Comparison of ENCODE assay signal across 23 mouse cellular contexts in genomic region chr5:21643606-21644005, GRCm38 (mm10). TPM values are rescaled to one million over a fixed set of nuclear protein-coding genes. Genes with fewer than 3 reads are reported as not detected.
DNase-seq lines count a peak whose midpoint lies in the region; ATAC-seq and TF ChIP-seq lines count a peak whose summit lies in the region.
"Had no signal": no experiment of that assay in that cellular context is flagged by ENCODE, and none has a peak within 500 bp of the region (broad histone marks: within the 10 kb centered on the region; RNA-seq: fewer than 3 reads in every experiment).

No protein-coding gene starts in this region.

- ATAC-seq in liver, postnatal 0 days = peak; percentile 20
- no peak for ATAC-seq in liver, embryonic 11.5 days (replicated peaks; ENCODE audit: low FRiP score)
- ATAC-seq: activated CD4-positive, CD25-positive, alpha-beta regulatory T cell, adult 4 months; CD4-positive, CD25-positive, alpha-beta regulatory T cell, adult 4 months; forebrain, embryonic 13.5 days; forebrain, embryonic 15.5 days; Patski had no signal

- peaks cover 18% of the 10 kb centered on the region; the same call in 1 of the 2 replicates for H3K4me1 ChIP-seq in heart, embryonic 10.5 days
- peaks cover 22% of the 10 kb centered on the region for H3K4me1 ChIP-seq in liver, postnatal 0 days (ENCODE audit: insufficient read depth)
- peaks cover 10% of the 10 kb centered on the region for H3K4me1 ChIP-seq in liver, embryonic 11.5 days (replicated peaks; ENCODE audit: control insufficient read depth, insufficient read depth, low read length)
- peaks cover 9% of the 10 kb centered on the region for H3K4me1 ChIP-seq in testis, adult 2 months (ENCODE audit: control insufficient read depth, insufficient read depth, low read length)

- H3K9me3 ChIP-seq in heart, embryonic 10.5 days = no peaks in the 10 kb centered on the region
- no peaks in the 10 kb centered on the region for H3K9me3 ChIP-seq in liver, postnatal 0 days (ENCODE audit: low read length)
- no peaks in the 10 kb centered on the region for H3K9me3 ChIP-seq in liver, embryonic 11.5 days (ENCODE audit: control insufficient read depth, low read length)
- H3K9me3 ChIP-seq: embryonic facial prominence, embryonic 10.5 days; embryonic facial prominence, embryonic 12.5 days; forebrain, embryonic 13.5 days; forebrain, embryonic 15.5 days; G1E had no signal

- DNase-seq in heart, embryonic 10.5 days (ENCODE audit: low spot score) = peak; percentile 38
- no peak for DNase-seq in heart, adult 11 months
- no peak for DNase-seq in liver, postnatal 0 days
- no peak for DNase-seq in liver, embryonic 11.5 days (ENCODE audit: low spot score)
- DNase-seq in testis, postnatal 10 days (ENCODE audit: low spot score) = no peak
- DNase-seq: adrenal gland, adult 8-10 months; adrenal gland, postnatal 14 days; adrenal gland, postnatal 36 days; B cell, adult 2 months; cerebellum, adult 11-12 months; cerebellum, adult 2 months; cerebellum, adult 9-10 months; cerebellum, postnatal 10 days; cerebellum, postnatal 25 days had no signal

- H3K27me3 ChIP-seq in heart, embryonic 10.5 days (ENCODE audit: insufficient read depth, poor library complexity, severe bottlenecking) = peaks cover 4% of the 10 kb centered on the region; the same call in 1 of the 2 replicates
- H3K27me3 ChIP-seq in liver, postnatal 0 days (ENCODE audit: insufficient read depth, low read length) = no peaks in the 10 kb centered on the region; the same call in 1 of the 2 replicates
- H3K27me3 ChIP-seq in liver, embryonic 11.5 days (replicated peaks; ENCODE audit: control insufficient read depth, insufficient read depth, low read length) = peaks cover 2% of the 10 kb centered on the region
- no peaks in the 10 kb centered on the region for H3K27me3 ChIP-seq in testis, adult 2 months (ENCODE audit: control insufficient read depth, insufficient read depth, low read length)
- H3K27me3 ChIP-seq: embryonic facial prominence, embryonic 12.5 days; forebrain, embryonic 13.5 days; forebrain, embryonic 15.5 days; Patski had no signal

- no peak overlapping the region for H3K27ac ChIP-seq in heart, embryonic 10.5 days
- H3K27ac ChIP-seq in liver, postnatal 0 days (ENCODE audit: low read depth) = peak overlapping the region; percentile 66
- no peak overlapping the region for H3K27ac ChIP-seq in liver, embryonic 11.5 days (ENCODE audit: low read depth, low read length)
- H3K27ac ChIP-seq in testis, adult 2 months (ENCODE audit: control insufficient read depth, insufficient read depth, low read depth, low read length) = no peak overlapping the region
- H3K27ac ChIP-seq: embryonic facial prominence, embryonic 10.5 days; embryonic facial prominence, embryonic 12.5 days; forebrain, embryonic 13.5 days; forebrain, embryonic 15.5 days had no signal

- no peak overlapping the region for H3K9ac ChIP-seq in liver, postnatal 0 days (replicated peaks)
- no peak overlapping the region for H3K9ac ChIP-seq in liver, embryonic 11.5 days (ENCODE audit: low read depth, low read length)
- H3K9ac ChIP-seq: embryonic facial prominence, embryonic 12.5 days; forebrain, embryonic 13.5 days; forebrain, embryonic 15.5 days had no signal

- no peak overlapping the region for H3K4me3 ChIP-seq in heart, embryonic 10.5 days
- H3K4me3 ChIP-seq in liver, postnatal 0 days (ENCODE audit: low read depth, low read length) = no peak overlapping the region
- H3K4me3 ChIP-seq in liver, embryonic 11.5 days (ENCODE audit: low read depth, low read length) = no peak overlapping the region
- H3K4me3 ChIP-seq in testis, adult 2 months (ENCODE audit: control insufficient read depth, low read depth, low read length) = peak overlapping the region; percentile 75
- H3K4me3 ChIP-seq: embryonic facial prominence, embryonic 10.5 days; embryonic facial prominence, embryonic 12.5 days; forebrain, embryonic 13.5 days; forebrain, embryonic 15.5 days had no signal

- no peak for TF ChIP-seq POLR2A in testis, adult 2 months (IDR thresholded peaks at IDR 0.05; ENCODE audit: control insufficient read depth, low read depth, low read length)

- no peak for TF ChIP-seq CTCF in liver, postnatal 0 days (IDR thresholded peaks at IDR 0.05; ENCODE audit: low read depth)
- TF ChIP-seq CTCF in testis, adult 2 months (IDR thresholded peaks at IDR 0.05; ENCODE audit: control insufficient read depth, insufficient read depth, insufficient replicate concordance, low read depth, low read length) = no peak

- 44% methylated on average over 1 of the region's 1 CpGs for WGBS in heart, embryonic 10.5 days
- 17% methylated on average over 1 of the region's 1 CpGs for WGBS in liver, postnatal 0 days (ENCODE audit: insufficient replicate concordance)
- 12% methylated on average over 1 of the region's 1 CpGs for WGBS in liver, embryonic 11.5 days

- TF ChIP-seq EP300 in liver, postnatal 0 days (IDR thresholded peaks at IDR 0.05; ENCODE audit: low read depth) = no peak

- H3K36me3 ChIP-seq in heart, embryonic 10.5 days = peaks cover 6% of the 10 kb centered on the region; the same call in 1 of the 2 replicates
- H3K36me3 ChIP-seq in liver, postnatal 0 days (replicated peaks; ENCODE audit: insufficient read depth, low read length) = peaks cover 2% of the 10 kb centered on the region
- no peaks in the 10 kb centered on the region for H3K36me3 ChIP-seq in liver, embryonic 11.5 days (ENCODE audit: control insufficient read depth, insufficient read depth, low read length)
- no peaks in the 10 kb centered on the region for H3K36me3 ChIP-seq in testis, adult 2 months (ENCODE audit: control insufficient read depth, insufficient read depth, low read length)

- H3K4me2 ChIP-seq in liver, postnatal 0 days (ENCODE audit: low read depth, low read length) = peak overlapping the region; percentile 13; the same call in 1 of the 2 replicates
- H3K4me2 ChIP-seq in liver, embryonic 11.5 days = no peak overlapping the region
- H3K4me2 ChIP-seq: embryonic facial prominence, embryonic 12.5 days; forebrain, embryonic 13.5 days; forebrain, embryonic 15.5 days had no signal

RNA-seq across cellular contexts. Expression of gene Fbxl13, which starts 1.8 kb away (rescaled TPM):
- polyA plus RNA-seq in heart, embryonic 10.5 days (2016; fragmentation: Nextera tagmentation; extraction: Ambion mirVana) = 0.22 and 0.26 TPM in 2 replicates
- polyA plus RNA-seq in liver, postnatal 0 days (2015; fragmentation: Nextera tagmentation; extraction: Ambion mirVana) = 0.05 and 0.09 TPM in 2 replicates
- 0.23 and 0.32 TPM in 2 replicates for polyA plus RNA-seq in liver, embryonic 11.5 days (2014; fragmentation: Nextera tagmentation; extraction: Ambion mirVana)
- 84.2 and 92.2 TPM in 2 replicates for polyA plus RNA-seq in testis, adult 2 months (2012; rRNA removed)
- polyA plus RNA-seq: activated CD4-positive, CD25-positive, alpha-beta regulatory T cell, adult 4 months; CD4-positive, CD25-positive, alpha-beta regulatory T cell, adult 4 months; G1E had no signal

RNA-seq across cellular contexts. Expression of gene Armc10, which starts 2.0 kb away (rescaled TPM):
- 23.0 and 32.8 TPM in 2 replicates for polyA plus RNA-seq in heart, embryonic 10.5 days (2016; fragmentation: Nextera tagmentation; extraction: Ambion mirVana)
- 7.4 TPM in 2 replicates for polyA plus RNA-seq in liver, postnatal 0 days (2015; fragmentation: Nextera tagmentation; extraction: Ambion mirVana)
- 29.7 and 29.8 TPM in 2 replicates for polyA plus RNA-seq in liver, embryonic 11.5 days (2014; fragmentation: Nextera tagmentation; extraction: Ambion mirVana)
- polyA plus RNA-seq in testis, adult 2 months (2012; rRNA removed) = 8.9 and 9.3 TPM in 2 replicates

RNA-seq across cellular contexts. Expression of gene Napepld, which starts 57.6 kb away (rescaled TPM):
- polyA plus RNA-seq in heart, embryonic 10.5 days (2016; fragmentation: Nextera tagmentation; extraction: Ambion mirVana) = 3.1 and 3.7 TPM in 2 replicates
- polyA plus RNA-seq in liver, postnatal 0 days (2015; fragmentation: Nextera tagmentation; extraction: Ambion mirVana) = 0.53 and 0.70 TPM in 2 replicates
- polyA plus RNA-seq in liver, embryonic 11.5 days (2014; fragmentation: Nextera tagmentation; extraction: Ambion mirVana) = 3.6 and 3.9 TPM in 2 replicates
- 13.5 and 14.4 TPM in 2 replicates for polyA plus RNA-seq in testis, adult 2 months (2012; rRNA removed)

Comparison
In these comparisons a context has a peak if more than half of its experiments do, and no peak if none do; other contexts are left out.
1. RNA of gene Fbxl13, which starts 1.8 kb away (polyA plus RNA-seq): 84.2 to 92.2 TPM in testis, adult 2 months; 0.22 to 0.26 TPM in heart, embryonic 10.5 days, 0.23 to 0.32 TPM in liver, embryonic 11.5 days and 0.05 to 0.09 TPM in liver, postnatal 0 days; every median in the first group is over 10 times any median in the second.